Mouse (Mus musculus): Measurements from ENCODE around the gene E130116L18Rik.
"Not testable (repeated sequence)": the region's sequence is repeated elsewhere in the genome, so short reads cannot be mapped to it uniquely, and the experiment has no call there.

DNA sequence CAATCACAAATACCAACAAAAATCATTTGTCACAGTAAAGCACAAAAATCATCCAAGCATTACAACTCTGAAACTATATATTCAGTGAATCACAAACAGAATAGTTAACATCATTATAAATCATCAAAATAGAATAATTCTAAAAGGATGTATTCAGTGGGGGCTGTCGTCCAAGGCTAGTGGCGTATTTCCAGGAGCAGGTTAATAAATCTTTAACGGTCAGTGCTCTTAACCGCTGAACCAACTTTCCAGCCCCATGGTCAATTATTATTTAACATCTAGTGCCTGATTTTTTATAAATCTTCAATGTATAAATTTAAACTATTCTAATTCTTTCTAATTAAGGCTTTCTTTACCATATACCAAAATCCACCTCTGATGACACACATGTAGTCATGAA lies 44.4 kb downstream of the E130116L18Rik start:
- not testable (repeated sequence) for TF ChIP-seq ZNF384 (IDR thresholded peaks at IDR 0.05; ENCODE audit: low read depth, low read length); HCFC1 (IDR thresholded peaks at IDR 0.05; ENCODE audit: borderline replicate concordance, insufficient read depth, low read length); CHD2 (IDR thresholded peaks at IDR 0.05; ENCODE audit: low read depth, low read length); ZC3H11A (IDR thresholded peaks at IDR 0.05; ENCODE audit: borderline replicate concordance, low read depth, low read length); MAFK (IDR thresholded peaks at IDR 0.05; ENCODE audit: insufficient read depth, low read depth, low read length)
